Mouse (Mus musculus): Measurements from ENCODE around the gene Prkn. TPM values are rescaled to one million over a fixed set of nuclear protein-coding genes. Genes with fewer than 3 reads are reported as not detected.

The Prkn gene
- polyA plus RNA-seq, 1 experiment = 5.7 TPM

GRCm38 (mm10) chr17:11765117-11765516 lies 924.9 kb downstream of the Prkn start:
- TF ChIP-seq CTCF (IDR thresholded peaks at IDR 0.05; ENCODE audit: borderline replicate concordance, extremely low read depth, insufficient read depth, insufficient read length) = no peak
- no peak for TF ChIP-seq POLR2A (IDR thresholded peaks at IDR 0.05; ENCODE audit: borderline replicate concordance, extremely low read depth, insufficient read depth, insufficient read length, poor library complexity, severe bottlenecking)

GRCm38 (mm10) chr17:11765581-11765980 lies 925.4 kb downstream of the Prkn start:
- TF ChIP-seq CTCF (IDR thresholded peaks at IDR 0.05; ENCODE audit: borderline replicate concordance, extremely low read depth, insufficient read depth, insufficient read length) (no peak), POLR2A (IDR thresholded peaks at IDR 0.05; ENCODE audit: borderline replicate concordance, extremely low read depth, insufficient read depth, insufficient read length, poor library complexity, severe bottlenecking) (no peak)

More at GRCm38 (mm10) chr17:11765117-11765516, 924.9 kb downstream of the Prkn start:
- peak; percentile 43 for DNase-seq (ENCODE audit: low read depth)

GRCm38 (mm10) chr17:11767301-11767700 lies 927.1 kb downstream of the Prkn start:
- TF ChIP-seq CTCF (IDR thresholded peaks at IDR 0.05; ENCODE audit: borderline replicate concordance, extremely low read depth, insufficient read depth, insufficient read length) (no peak), POLR2A (IDR thresholded peaks at IDR 0.05; ENCODE audit: borderline replicate concordance, extremely low read depth, insufficient read depth, insufficient read length, poor library complexity, severe bottlenecking) (no peak)
- no peak for DNase-seq (ENCODE audit: low read depth)

More at GRCm38 (mm10) chr17:11765581-11765980, 925.4 kb downstream of the Prkn start:
- peak; percentile 57 for DNase-seq (ENCODE audit: low read depth)

- DNase-seq (ENCODE audit: low read depth) = no peak
- TF ChIP-seq CTCF (IDR thresholded peaks at IDR 0.05; ENCODE audit: borderline replicate concordance, extremely low read depth, insufficient read depth, insufficient read length) = no peak
- TF ChIP-seq POLR2A (IDR thresholded peaks at IDR 0.05; ENCODE audit: borderline replicate concordance, extremely low read depth, insufficient read depth, insufficient read length, poor library complexity, severe bottlenecking) = no peak
Measured at GRCm38 (mm10) chr17:11768345-11768744, 928.2 kb downstream of the Prkn start.

GRCm38 (mm10) chr17:11768971-11769370 lies 928.8 kb downstream of the Prkn start:
- TF ChIP-seq CTCF (IDR thresholded peaks at IDR 0.05; ENCODE audit: borderline replicate concordance, extremely low read depth, insufficient read depth, insufficient read length) (no peak), POLR2A (IDR thresholded peaks at IDR 0.05; ENCODE audit: borderline replicate concordance, extremely low read depth, insufficient read depth, insufficient read length, poor library complexity, severe bottlenecking) (no peak)
- DNase-seq (ENCODE audit: low read depth) = peak; percentile 56

GRCm38 (mm10) chr17:11769513-11769912 lies 929.3 kb downstream of the Prkn start:
- DNase-seq (ENCODE audit: low read depth) = no peak
- TF ChIP-seq POLR2A (IDR thresholded peaks at IDR 0.05; ENCODE audit: borderline replicate concordance, extremely low read depth, insufficient read depth, insufficient read length, poor library complexity, severe bottlenecking) (no peak), CTCF (IDR thresholded peaks at IDR 0.05; ENCODE audit: borderline replicate concordance, extremely low read depth, insufficient read depth, insufficient read length) (no peak)

- TF ChIP-seq CTCF (IDR thresholded peaks at IDR 0.05; ENCODE audit: borderline replicate concordance, extremely low read depth, insufficient read depth, insufficient read length) (no peak), POLR2A (IDR thresholded peaks at IDR 0.05; ENCODE audit: borderline replicate concordance, extremely low read depth, insufficient read depth, insufficient read length, poor library complexity, severe bottlenecking) (no peak)
- DNase-seq (ENCODE audit: low read depth) = no peak
Measured at GRCm38 (mm10) chr17:11779547-11779946, 939.4 kb downstream of the Prkn start.

- peak; percentile 31 for DNase-seq (ENCODE audit: low read depth)
- TF ChIP-seq POLR2A (IDR thresholded peaks at IDR 0.05; ENCODE audit: borderline replicate concordance, extremely low read depth, insufficient read depth, insufficient read length, poor library complexity, severe bottlenecking) (no peak), CTCF (IDR thresholded peaks at IDR 0.05; ENCODE audit: borderline replicate concordance, extremely low read depth, insufficient read depth, insufficient read length) (no peak)
Measured at GRCm38 (mm10) chr17:11780005-11780404, 939.8 kb downstream of the Prkn start.

GRCm38 (mm10) chr17:11780805-11781481 lies 940.8 kb downstream of the Prkn start:
- TF ChIP-seq CTCF (IDR thresholded peaks at IDR 0.05; ENCODE audit: borderline replicate concordance, extremely low read depth, insufficient read depth, insufficient read length) (no peak), POLR2A (IDR thresholded peaks at IDR 0.05; ENCODE audit: borderline replicate concordance, extremely low read depth, insufficient read depth, insufficient read length, poor library complexity, severe bottlenecking) (no peak)
- no peak for DNase-seq (ENCODE audit: low read depth)

GRCm38 (mm10) chr17:11788270-11788936 lies 948.2 kb downstream of the Prkn start:
- TF ChIP-seq CTCF (IDR thresholded peaks at IDR 0.05; ENCODE audit: borderline replicate concordance, extremely low read depth, insufficient read depth, insufficient read length) = no peak
- TF ChIP-seq POLR2A (IDR thresholded peaks at IDR 0.05; ENCODE audit: borderline replicate concordance, extremely low read depth, insufficient read depth, insufficient read length, poor library complexity, severe bottlenecking) = no peak
- no peak for DNase-seq (ENCODE audit: low read depth)

- no peak for DNase-seq (ENCODE audit: low read depth)
Measured at GRCm38 (mm10) chr17:11795979-11796378, 955.8 kb downstream of the Prkn start.

More at GRCm38 (mm10) chr17:11795979-11796378, 955.8 kb downstream of the Prkn start:
- TF ChIP-seq CTCF (IDR thresholded peaks at IDR 0.05; ENCODE audit: borderline replicate concordance, extremely low read depth, insufficient read depth, insufficient read length) (no peak), POLR2A (IDR thresholded peaks at IDR 0.05; ENCODE audit: borderline replicate concordance, extremely low read depth, insufficient read depth, insufficient read length, poor library complexity, severe bottlenecking) (no peak)
